Mouse (Mus musculus) adrenal gland, postnatal 10 days (tissue): ENCODE measurements around the gene Man1b1. TPM values are rescaled to one million over a fixed set of nuclear protein-coding genes. Genes with fewer than 3 reads are reported as not detected.

ENCODE experiments used
- total RNA-seq, 2 experiments: library from RNA; stranded (reverse); gene quantifications; 2 replicates each; pipeline ENCODE4 v1.2.3; 2021

Gene Man1b1
- total RNA-seq, 2 experiments from 2014 or later, result 41.5 to 41.9 TPM

Other genes starting within 250 kb of the Man1b1 start
- not detected for gene Noxa1, start 237.2 kb upstream of the Man1b1 start, total RNA-seq
- gene Nrarp, start 151.6 kb upstream of the Man1b1 start, total RNA-seq, result 10 to 100 TPM; 15.1 to 15.5 TPM
- gene Tor4a, start 135.5 kb upstream of the Man1b1 start, total RNA-seq, result 10 to 100 TPM; 13.9 to 19.5 TPM
- 10 to 100 TPM; 46.3 to 48.8 TPM for gene Nelfb, start 120.8 kb upstream of the Man1b1 start, total RNA-seq
- not detected for gene Stpg3, start 117.7 kb upstream of the Man1b1 start, total RNA-seq
- gene Fam166a, start 113.6 kb upstream of the Man1b1 start, total RNA-seq, result not detected
- gene Tubb4b, start 107.6 kb upstream of the Man1b1 start, total RNA-seq, result 100 to 1,000 TPM; 264 to 293 TPM
- not detected for gene Slc34a3, start 98.0 kb upstream of the Man1b1 start, total RNA-seq
- gene Rnf224, start 95.6 kb upstream of the Man1b1 start, total RNA-seq, result not detected
- gene Rnf208, start 90.1 kb upstream of the Man1b1 start, total RNA-seq, result 1 to 10 TPM; 6.4 to 7.3 TPM
- not detected for gene Cysrt1, start 89.9 kb upstream of the Man1b1 start, total RNA-seq
- 1 to 10 TPM; 2.3 to 3.3 TPM for gene AL732309.1, start 85.5 kb upstream of the Man1b1 start, total RNA-seq
- 10 to 100 TPM; 27.7 to 31.0 TPM for gene Tmem203, start 76.9 kb upstream of the Man1b1 start, total RNA-seq
- gene Tprn, start 69.7 kb upstream of the Man1b1 start, total RNA-seq, result 10 to 100 TPM; 11.2 to 11.4 TPM
- gene Ssna1, start 59.9 kb upstream of the Man1b1 start, total RNA-seq, result 10 to 100 TPM; 48.0 to 52.2 TPM
- gene Anapc2, start 59.9 kb upstream of the Man1b1 start, total RNA-seq, result 10 to 100 TPM; 61.0 to 73.1 TPM
- not detected for gene Tmem210, start 44.2 kb upstream of the Man1b1 start, total RNA-seq
- gene Lrrc26, start 42.4 kb upstream of the Man1b1 start, total RNA-seq, result not detected
- 1 to 10 TPM; 7.3 to 9.6 TPM for gene Grin1, start 13.2 kb upstream of the Man1b1 start, total RNA-seq
- gene Dpp7, start 24.0 kb downstream of the Man1b1 start, total RNA-seq, result 10 to 100 TPM; 15.4 to 19.1 TPM
- gene Uap1l1, start 33.3 kb downstream of the Man1b1 start, total RNA-seq, result 10 to 100 TPM; 11.2 to 11.8 TPM
- 1 to 10 TPM; 3.3 to 5.3 TPM for gene Sapcd2, start 40.0 kb downstream of the Man1b1 start, total RNA-seq
- 10 to 100 TPM; 11.7 to 15.1 TPM for gene Entpd2, start 63.5 kb downstream of the Man1b1 start, total RNA-seq
- gene Npdc1, start 67.0 kb downstream of the Man1b1 start, total RNA-seq, result 10 to 100 TPM; 67.8 to 83.9 TPM
- 1 to 10 TPM in 1 of 2 experiments, under 1 TPM in 1; 0.67 to 1.1 TPM for gene Fut7, start 90.9 kb downstream of the Man1b1 start, total RNA-seq
- 10 to 100 TPM; 21.1 to 27.4 TPM for gene Abca2, start 96.4 kb downstream of the Man1b1 start, total RNA-seq
- under 1 TPM; 0.90 to 0.91 TPM for gene Clic3, start 124.5 kb downstream of the Man1b1 start, total RNA-seq
- gene Paxx, start 128.8 kb downstream of the Man1b1 start, total RNA-seq, result 10 to 100 TPM; 33.1 to 42.3 TPM
- 1 to 10 TPM; 3.8 to 3.9 TPM for gene Ptgds, start 137.7 kb downstream of the Man1b1 start, total RNA-seq
- not detected for gene Lcn12, start 161.6 kb downstream of the Man1b1 start, total RNA-seq
- 10 to 100 TPM; 73.1 to 88.8 TPM for gene Fbxw5, start 168.4 kb downstream of the Man1b1 start, total RNA-seq
- gene C8g, start 169.4 kb downstream of the Man1b1 start, total RNA-seq, result 10 to 100 TPM; 16.8 to 42.9 TPM
- gene Traf2, start 214.6 kb downstream of the Man1b1 start, total RNA-seq, result 10 to 100 TPM; 18.0 to 22.7 TPM
- gene Edf1, start 225.5 kb downstream of the Man1b1 start, total RNA-seq, result 100 to 1,000 TPM; 266 to 285 TPM
- 1 to 10 TPM; 1.6 to 6.3 TPM for gene Mamdc4, start 242.5 kb downstream of the Man1b1 start, total RNA-seq
- 10 to 100 TPM; 63.5 to 82.8 TPM for gene Phpt1, start 242.9 kb downstream of the Man1b1 start, total RNA-seq
- gene Ajm1, start 249.4 kb downstream of the Man1b1 start, total RNA-seq, result 1 to 10 TPM; 1.8 to 2.2 TPM